Mouse (Mus musculus) T-helper 1 cell (primary cell): ENCODE results near the gene Zfp36l2.

Experiments used
- in situ Hi-C: fragments of 300-600 bp; cut with MboI, MseI; formaldehyde crosslinking; loops from one replicate; pipeline ENCODE4 v1.15.1; 2025; ENCODE audit warnings: high pct_unique_total_duplicates

The Zfp36l2 gene

GRCm38 (mm10) chr17:84136669-84137392 lies 50.9 kb downstream of the Zfp36l2 start:
- in situ Hi-C loops = no loop called here

GRCm38 (mm10) chr17:84136217-84136616 lies 51.5 kb downstream of the Zfp36l2 start:
- in situ Hi-C loops = no loop called here

- in situ Hi-C loops = no loop called here
Measured at GRCm38 (mm10) chr17:84135243-84135642, 52.5 kb downstream of the Zfp36l2 start.
